Mouse (Mus musculus) layer of hippocampus, adult 11-12 months (tissue): ENCODE data around the gene Ltbp3.

Experiments used
- DNase-seq: peaks from one replicate; pipeline ENCODE4 v3.0.0; 2022; ENCODE audit warnings: low spot score

Gene Ltbp3

GRCm38 (mm10) chr19:5806809-5807205 lies 66.1 kb downstream of the Ltbp3 start:
- DNase-seq: no peak

DNA sequence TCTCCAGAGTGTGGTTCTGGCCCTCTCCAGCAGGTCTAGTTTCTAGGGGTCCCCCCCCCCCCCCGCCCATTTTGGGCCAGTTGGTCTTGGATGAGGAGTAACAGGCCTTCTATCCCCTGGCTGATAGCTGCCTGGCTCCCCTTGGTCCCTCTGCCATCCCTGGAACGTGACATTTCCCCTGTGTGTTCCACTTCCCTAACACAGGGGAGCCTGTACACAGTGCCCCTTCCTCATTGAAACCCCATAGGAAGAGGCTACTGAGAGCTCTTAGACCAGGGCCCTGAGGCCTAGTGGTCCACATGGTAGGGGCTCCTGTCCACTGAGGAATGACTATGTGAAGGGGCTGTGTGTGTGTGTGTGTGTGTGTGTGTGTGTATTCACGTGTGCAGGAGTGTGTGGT lies 67.0 kb downstream of the Ltbp3 start:
- no peak for DNase-seq
